Mouse (Mus musculus): ENCODE measurements at regions not wholly inside any gene's neighbourhood (a gene's known extent, or its start where the extent isn't known, plus 50 kb on each side); places are given as distances from the start of the nearest gene placed in this dataset.
A peak's percentile ranks its signal among the peaks of the same experiment; 100 is the strongest.

- Histone ChIP-seq H3K27me3 (ENCODE audit: insufficient read depth, low read length) (no peaks in the 10 kb centered on the region), H3K27ac (no peak overlapping the region), H3K4me3 (ENCODE audit: low read length) (no peak overlapping the region), H3K4me1 (ENCODE audit: insufficient read depth, low read length) (no peaks in the 10 kb centered on the region), H3K36me3 (ENCODE audit: insufficient read depth, low read length) (no peaks in the 10 kb centered on the region), H3K9me3 (ENCODE audit: low read length) (no peaks in the 10 kb centered on the region), H3K4me2 (ENCODE audit: low read depth, low read length) (no peak overlapping the region), H3K9ac (replicated peaks; ENCODE audit: low read length) (no peak overlapping the region)
- no peak for ATAC-seq
- peak; percentile 27 for DNase-seq (ENCODE audit: low spot score)
- WGBS, result 60% methylated on average over 3 of the region's 3 CpGs
- TF ChIP-seq CTCF (IDR thresholded peaks at IDR 0.05; ENCODE audit: low read depth), result no peak
Measured at GRCm38 (mm10) chr4:74466081-74466480, 223.8 kb downstream of the Kdm4c start.

GRCm38 (mm10) chr4:74512489-74512888 lies 270.2 kb downstream of the Kdm4c start:
- Histone ChIP-seq H3K36me3 (ENCODE audit: insufficient read depth, low read length) (no peaks in the 10 kb centered on the region), H3K4me3 (ENCODE audit: low read length) (no peak overlapping the region), H3K27me3 (ENCODE audit: insufficient read depth, low read length) (no peaks in the 10 kb centered on the region), H3K27ac (no peak overlapping the region), H3K4me2 (ENCODE audit: low read depth, low read length) (no peak overlapping the region), H3K9me3 (ENCODE audit: low read length) (no peaks in the 10 kb centered on the region), H3K9ac (replicated peaks; ENCODE audit: low read length) (no peak overlapping the region), H3K4me1 (ENCODE audit: insufficient read depth, low read length) (no peaks in the 10 kb centered on the region)
- no peak for TF ChIP-seq CTCF (IDR thresholded peaks at IDR 0.05; ENCODE audit: low read depth)
- no peak for ATAC-seq
- 82% methylated on average over 5 of the region's 5 CpGs for WGBS
- no peak for DNase-seq (ENCODE audit: low spot score)

GRCm38 (mm10) chr4:74553888-74554287 lies 311.6 kb downstream of the Kdm4c start:
- Histone ChIP-seq H3K4me2 (ENCODE audit: low read depth, low read length) (no peak overlapping the region), H3K4me1 (ENCODE audit: insufficient read depth, low read length) (no peaks in the 10 kb centered on the region), H3K27me3 (ENCODE audit: insufficient read depth, low read length) (no peaks in the 10 kb centered on the region), H3K9ac (replicated peaks; ENCODE audit: low read length) (no peak overlapping the region), H3K36me3 (ENCODE audit: insufficient read depth, low read length) (no peaks in the 10 kb centered on the region), H3K4me3 (ENCODE audit: low read length) (no peak overlapping the region), H3K27ac (no peak overlapping the region), H3K9me3 (ENCODE audit: low read length) (no peaks in the 10 kb centered on the region)
- ATAC-seq (no peak), DNase-seq (ENCODE audit: low spot score) (no peak)
- no peak for TF ChIP-seq CTCF (IDR thresholded peaks at IDR 0.05; ENCODE audit: low read depth)
- 64% methylated on average over 1 of the region's 1 CpGs for WGBS

- peak; percentile 81 for TF ChIP-seq CTCF (IDR thresholded peaks at IDR 0.05; ENCODE audit: low read depth)
- peak; percentile 77 for DNase-seq (ENCODE audit: low spot score)
- no peak overlapping the region for H3K4me3 ChIP-seq (ENCODE audit: low read length)
- H3K36me3 ChIP-seq (ENCODE audit: insufficient read depth, low read length), result no peaks in the 10 kb centered on the region
- H3K4me1 ChIP-seq (ENCODE audit: insufficient read depth, low read length), result no peaks in the 10 kb centered on the region
- H3K9ac ChIP-seq (replicated peaks; ENCODE audit: low read length), result no peak overlapping the region
- H3K27ac ChIP-seq, result no peak overlapping the region
- no peaks in the 10 kb centered on the region for H3K9me3 ChIP-seq (ENCODE audit: low read length)
- ATAC-seq, result peak; percentile 66; the same call in 1 of the 2 replicates
- H3K27me3 ChIP-seq (ENCODE audit: insufficient read depth, low read length), result no peaks in the 10 kb centered on the region
- WGBS, result 14% methylated on average over 2 of the region's 2 CpGs
- no peak overlapping the region for H3K4me2 ChIP-seq (ENCODE audit: low read depth, low read length)
Measured at GRCm38 (mm10) chr4:74563565-74563964, 321.3 kb downstream of the Kdm4c start.

GRCm38 (mm10) chr4:74586400-74586799 lies 344.1 kb downstream of the Kdm4c start:
- Histone ChIP-seq H3K27me3 (ENCODE audit: insufficient read depth, low read length) (no peaks in the 10 kb centered on the region), H3K9me3 (ENCODE audit: low read length) (no peaks in the 10 kb centered on the region), H3K4me1 (ENCODE audit: insufficient read depth, low read length) (no peaks in the 10 kb centered on the region), H3K27ac (no peak overlapping the region), H3K4me3 (ENCODE audit: low read length) (no peak overlapping the region), H3K4me2 (ENCODE audit: low read depth, low read length) (no peak overlapping the region), H3K9ac (replicated peaks; ENCODE audit: low read length) (no peak overlapping the region), H3K36me3 (ENCODE audit: insufficient read depth, low read length) (no peaks in the 10 kb centered on the region)
- ATAC-seq, result no peak
- no peak for TF ChIP-seq CTCF (IDR thresholded peaks at IDR 0.05; ENCODE audit: low read depth)
- no peak for DNase-seq (ENCODE audit: low spot score)
- WGBS, result 71% methylated on average over 1 of the region's 1 CpGs

- H3K9me3 ChIP-seq (ENCODE audit: low read length), result no peaks in the 10 kb centered on the region
- H3K9ac ChIP-seq (replicated peaks; ENCODE audit: low read length), result no peak overlapping the region
- H3K4me2 ChIP-seq (ENCODE audit: low read depth, low read length), result no peak overlapping the region
- ATAC-seq, result no peak
- DNase-seq (ENCODE audit: low spot score), result peak; percentile 31
- no peak overlapping the region for H3K4me3 ChIP-seq (ENCODE audit: low read length)
- no peak for TF ChIP-seq CTCF (IDR thresholded peaks at IDR 0.05; ENCODE audit: low read depth)
- no peak overlapping the region for H3K27ac ChIP-seq
- no peaks in the 10 kb centered on the region for H3K27me3 ChIP-seq (ENCODE audit: insufficient read depth, low read length)
- H3K4me1 ChIP-seq (ENCODE audit: insufficient read depth, low read length), result no peaks in the 10 kb centered on the region
- no peaks in the 10 kb centered on the region for H3K36me3 ChIP-seq (ENCODE audit: insufficient read depth, low read length)
Measured at GRCm38 (mm10) chr4:74587125-74587524, 344.8 kb downstream of the Kdm4c start.

- no peak overlapping the region for H3K4me2 ChIP-seq (ENCODE audit: low read depth, low read length)
- no peak for ATAC-seq
- H3K4me1 ChIP-seq (ENCODE audit: insufficient read depth, low read length), result no peaks in the 10 kb centered on the region
- no peaks in the 10 kb centered on the region for H3K27me3 ChIP-seq (ENCODE audit: insufficient read depth, low read length)
- no peaks in the 10 kb centered on the region for H3K9me3 ChIP-seq (ENCODE audit: low read length)
- H3K36me3 ChIP-seq (ENCODE audit: insufficient read depth, low read length), result no peaks in the 10 kb centered on the region
- no peak for TF ChIP-seq CTCF (IDR thresholded peaks at IDR 0.05; ENCODE audit: low read depth)
- no peak for DNase-seq (ENCODE audit: low spot score)
- no peak overlapping the region for H3K9ac ChIP-seq (replicated peaks; ENCODE audit: low read length)
- H3K27ac ChIP-seq, result no peak overlapping the region
- H3K4me3 ChIP-seq (ENCODE audit: low read length), result no peak overlapping the region
Measured at GRCm38 (mm10) chr4:74588761-74589160, 346.5 kb downstream of the Kdm4c start.
